Mouse (Mus musculus) layer of hippocampus, adult 2 months (tissue): ENCODE measurements around the gene Ppp4r3a. TPM values are rescaled to one million over a fixed set of nuclear protein-coding genes. Genes with fewer than 3 reads are reported as not detected.

Source experiments
- DNase-seq, 2 experiments: peaks; one replicate each; pipeline ENCODE4 v3.0.0; 2022; ENCODE audit warnings: low spot score in 2 of 2
- H3K27ac ChIP-seq: fragments of 200-600 bp; 2 replicates; pipeline ENCODE4 v1.8.1; 2022
- H3K4me3 ChIP-seq: fragments of 200-600 bp; 2 replicates; pipeline ENCODE4 v1.8.1; 2022; ENCODE audit warnings: mild to moderate bottlenecking
- CTCF ChIP-seq: fragments of 200-600 bp; conservative IDR thresholded peaks from 2 replicates; pipeline ENCODE4 v1.8.1; 2022; ENCODE audit warnings: antibody characterized with exemption, mild to moderate bottlenecking, moderate library complexity
- total RNA-seq, 2 experiments: library from RNA; stranded (reverse); gene quantifications; 2 replicates each; pipeline ENCODE4 v1.2.3; 2021

Ppp4r3a gene
- total RNA-seq, 2 experiments from 2014 or later, result 38.4 to 44.7 TPM

DNA sequence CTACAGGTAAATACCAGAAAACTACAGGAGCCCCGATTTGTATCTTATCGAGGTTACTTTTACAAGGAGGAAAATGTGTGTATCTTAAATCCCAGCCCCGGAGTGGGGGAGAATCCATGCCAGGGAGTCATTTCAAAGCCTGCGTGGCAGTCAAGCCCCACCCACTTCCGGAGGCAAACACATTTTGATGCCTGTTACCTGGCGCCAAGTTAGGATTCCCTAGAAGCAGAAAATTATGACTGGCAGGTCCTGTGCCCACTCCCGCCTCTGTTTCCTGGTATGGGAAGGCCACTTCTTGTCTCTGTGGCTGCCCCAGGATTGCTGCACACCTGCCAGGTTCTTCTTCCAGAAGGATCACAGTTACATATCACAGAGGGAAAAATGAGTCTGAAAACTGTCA is 57.0 kb downstream of the Ppp4r3a start:
- Histone ChIP-seq H3K27ac (peak overlapping the region; percentile 61; the same call in 1 of the 2 replicates), H3K4me3 (peak overlapping the region; percentile 69)
- TF ChIP-seq CTCF, result no peak
- no peak for DNase-seq

DNA sequence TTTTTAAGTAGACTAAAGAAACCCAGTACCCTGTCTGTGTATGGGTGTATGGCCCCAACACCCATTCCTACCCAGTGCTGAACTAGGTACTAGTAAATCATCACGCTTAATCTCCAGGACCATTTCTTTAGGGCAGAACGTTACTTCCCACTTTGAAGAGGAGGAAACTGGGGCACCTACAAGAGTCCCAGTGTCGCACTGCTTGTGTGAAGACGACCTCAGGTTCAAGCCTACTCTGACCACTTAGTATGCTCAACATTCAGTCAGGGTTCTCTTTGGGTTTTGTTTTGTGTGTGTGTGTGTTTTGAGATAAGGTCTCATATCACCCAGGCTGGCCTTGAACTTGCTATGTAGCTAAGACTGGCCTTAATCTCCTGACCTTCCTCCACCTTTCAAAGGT is 57.5 kb downstream of the Ppp4r3a start:
- no peak for TF ChIP-seq CTCF

DNA sequence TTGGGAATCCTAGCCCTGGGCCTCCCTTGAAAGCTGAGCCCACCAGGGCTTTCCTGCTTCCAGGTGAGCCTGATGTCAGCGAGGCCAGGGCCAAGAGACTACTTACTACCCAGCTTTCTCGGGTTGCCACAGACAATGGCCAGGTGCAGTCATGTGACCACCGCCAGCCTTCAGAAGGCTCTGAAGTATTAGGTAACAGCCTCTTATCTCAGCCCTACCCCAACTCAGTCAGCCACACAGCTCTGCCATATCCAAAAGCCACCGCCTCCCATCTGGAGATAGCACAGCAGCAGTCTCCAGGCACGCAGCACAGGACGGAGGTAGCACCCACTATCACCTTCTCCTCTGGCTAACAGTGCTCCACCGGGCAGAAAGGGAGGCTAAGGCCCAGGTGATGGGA is 58.1 kb downstream of the Ppp4r3a start:
- TF ChIP-seq CTCF, result no peak
- Histone ChIP-seq H3K4me3 (no peak overlapping the region), H3K27ac (peak overlapping the region; percentile 61; the same call in 1 of the 2 replicates)
- DNase-seq, result no peak

More for the DNA sequence above, 57.5 kb downstream of the Ppp4r3a start:
- DNase-seq, result no peak
- Histone ChIP-seq H3K4me3 (peak overlapping the region; percentile 69; the same call in 1 of the 2 replicates), H3K27ac (peak overlapping the region; percentile 61; the same call in 1 of the 2 replicates)

DNA sequence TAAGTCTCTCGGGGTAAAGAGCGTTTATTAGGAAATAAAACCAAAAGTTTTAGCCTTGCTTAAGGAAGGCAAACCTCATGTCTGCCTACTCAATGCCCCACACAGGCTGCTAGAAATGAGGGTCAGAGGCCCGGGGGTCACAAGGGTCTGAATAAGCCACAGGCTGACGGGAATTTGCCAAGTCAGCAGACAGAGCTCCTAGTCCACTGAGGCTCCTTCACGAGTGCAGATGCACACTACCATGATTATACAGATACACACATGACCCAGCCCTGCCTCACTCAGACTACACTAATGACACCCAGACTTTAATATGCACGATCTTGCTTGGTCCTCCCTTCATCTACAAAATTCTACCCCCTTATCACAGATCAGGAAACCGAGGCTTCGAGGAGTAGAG is 58.7 kb downstream of the Ppp4r3a start:
- Histone ChIP-seq H3K4me3 (no peak overlapping the region), H3K27ac (peak overlapping the region; percentile 61; the same call in 1 of the 2 replicates)
- DNase-seq, result no peak
- TF ChIP-seq CTCF, result no peak

DNA sequence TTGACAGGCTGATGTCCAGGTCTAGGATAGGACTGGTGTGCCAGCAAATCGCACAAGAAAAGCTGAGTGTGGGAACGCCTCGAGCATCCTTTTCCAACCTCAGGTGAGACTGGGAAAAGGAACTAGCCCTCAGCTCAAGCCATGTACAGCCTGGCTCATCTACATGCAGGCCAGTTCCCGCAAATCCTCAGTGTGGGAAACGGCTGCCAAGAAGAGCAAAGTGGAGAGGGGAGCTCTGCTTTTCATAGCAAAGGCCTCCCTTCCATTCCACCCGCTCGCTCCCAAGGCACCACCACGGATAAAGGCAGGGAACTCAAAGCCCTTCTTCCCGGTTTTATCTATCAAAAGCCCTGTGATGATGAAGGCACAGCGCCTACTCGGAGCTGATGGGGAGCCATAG is 60.4 kb downstream of the Ppp4r3a start:
- Histone ChIP-seq H3K27ac (peak overlapping the region; percentile 43; the same call in 1 of the 2 replicates), H3K4me3 (no peak overlapping the region)
- TF ChIP-seq CTCF, result no peak
- DNase-seq, result no peak

DNA sequence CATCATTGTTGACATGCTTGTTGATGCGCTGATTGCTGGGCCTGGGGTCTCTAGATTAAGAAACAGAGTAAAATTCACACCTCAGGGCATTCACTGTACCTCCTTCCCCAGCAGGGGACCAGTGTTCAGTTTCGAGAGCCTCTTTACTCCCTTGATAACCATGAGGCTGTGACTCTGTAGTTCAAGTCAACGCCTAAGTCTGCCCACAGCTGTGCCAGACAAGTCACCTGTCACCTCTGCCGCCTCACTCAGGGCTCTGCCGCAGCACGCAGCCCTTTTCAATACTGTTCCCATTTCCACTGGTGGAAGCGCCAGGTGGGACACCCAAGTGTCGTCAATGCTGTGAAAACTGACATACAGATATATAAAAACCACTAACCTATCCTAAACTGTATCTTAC is 61.1 kb downstream of the Ppp4r3a start:
- TF ChIP-seq CTCF, result no peak
- Histone ChIP-seq H3K27ac (no peak overlapping the region), H3K4me3 (no peak overlapping the region)
- no peak for DNase-seq

DNA sequence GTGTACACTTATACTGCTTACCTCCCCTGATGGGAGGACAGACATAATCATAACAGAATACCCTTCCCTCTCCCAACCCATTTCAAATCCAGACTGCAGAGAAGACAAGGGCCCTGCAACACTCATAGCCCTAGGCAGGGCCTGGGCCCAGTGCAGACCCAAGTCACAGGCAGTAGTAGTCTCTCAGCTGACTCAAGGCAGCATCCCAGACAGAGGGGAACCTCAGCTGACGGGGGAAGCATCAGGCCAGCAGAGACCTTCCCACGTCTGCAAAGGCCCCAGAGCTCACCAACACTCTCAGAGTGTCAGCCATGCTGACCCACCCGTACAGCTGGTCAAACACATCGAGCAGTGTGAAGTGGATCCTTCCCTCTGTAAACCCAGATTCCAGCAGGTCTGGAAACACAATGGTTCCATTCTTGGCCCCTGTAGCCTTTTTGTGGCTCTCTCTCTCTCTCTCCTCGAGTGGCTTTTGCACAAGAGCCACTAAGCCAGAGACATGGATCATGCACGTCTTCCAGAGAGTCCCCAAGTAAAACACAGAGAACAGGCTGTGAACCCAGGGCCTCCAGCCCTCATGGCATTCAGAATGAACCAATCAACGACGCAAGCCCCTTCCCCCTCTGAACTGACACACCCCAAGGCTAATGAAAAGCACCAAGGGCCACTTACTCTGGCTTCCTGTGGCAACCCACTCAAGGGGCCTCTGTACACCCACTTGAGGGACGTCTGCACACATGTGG is 61.8 kb downstream of the Ppp4r3a start:
- Histone ChIP-seq H3K4me3 (no peak overlapping the region), H3K27ac (0 out of 2 replicates have a peak overlapping the region, but pooled peaks have one; percentile 7)
- no peak for TF ChIP-seq CTCF
- DNase-seq, result no peak

DNA sequence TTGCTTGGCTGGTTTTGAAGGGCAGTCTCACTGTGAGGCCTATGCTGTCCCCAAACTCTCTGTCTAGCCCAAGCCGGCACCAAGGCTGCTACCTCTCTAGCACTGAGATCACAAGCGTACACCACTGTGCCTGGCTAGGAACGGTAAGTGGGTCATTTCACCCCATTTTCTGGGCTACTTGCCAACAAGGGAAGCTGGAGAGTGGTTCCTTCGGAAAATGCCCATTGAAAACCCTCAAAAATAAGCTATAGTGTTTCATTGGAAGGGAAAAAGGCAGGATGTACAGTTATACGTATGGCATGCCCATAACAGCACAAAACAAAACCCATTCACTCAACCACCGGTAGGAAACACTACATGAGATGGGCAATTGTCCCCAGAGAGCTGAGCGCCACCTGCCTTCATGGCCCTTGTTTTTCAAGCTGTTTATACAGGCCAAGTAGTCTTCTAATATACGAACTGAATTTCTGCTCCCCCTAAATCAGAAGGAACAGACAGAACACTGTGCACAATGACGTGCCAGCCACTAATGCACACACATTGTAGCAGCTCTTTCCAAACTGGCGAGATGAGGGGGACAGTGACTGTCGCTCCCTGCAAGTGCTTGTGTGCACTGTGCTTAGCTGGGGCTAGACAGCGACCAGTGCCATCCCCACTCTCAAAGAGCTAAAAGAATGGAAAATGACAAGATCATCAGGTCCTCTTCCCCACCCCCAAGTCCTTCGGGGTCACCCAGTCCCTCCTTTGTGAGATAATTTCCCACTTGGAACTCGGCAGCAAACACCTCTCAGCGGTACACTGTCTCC is 63.1 kb downstream of the Ppp4r3a start:
- H3K27ac ChIP-seq, result peak overlapping the region; percentile 28; the same call in 1 of the 2 replicates
- 0 out of 2 replicates have a peak, but pooled peaks have one; percentile 13 for TF ChIP-seq CTCF
- H3K4me3 ChIP-seq, result no peak overlapping the region
- no peak for DNase-seq

DNA sequence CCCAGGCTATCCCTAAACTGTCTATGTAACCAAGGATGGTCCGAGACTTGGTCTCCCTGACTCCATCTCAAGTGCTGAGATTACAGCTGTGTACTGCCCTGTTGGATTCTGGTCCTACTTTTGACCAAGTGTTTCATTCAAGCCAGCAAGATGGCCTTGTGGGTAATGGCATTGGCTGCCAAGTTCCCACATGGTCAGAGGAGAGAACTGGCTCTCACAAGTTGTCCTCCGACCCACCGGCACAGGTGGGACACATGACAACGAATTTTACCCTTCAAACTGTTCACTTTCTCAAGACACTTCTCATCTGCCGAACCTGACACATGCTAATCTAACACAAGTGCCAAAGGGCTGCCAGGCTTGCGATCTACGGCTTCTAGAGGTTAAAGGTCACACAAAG is 64.1 kb downstream of the Ppp4r3a start:
- Histone ChIP-seq H3K4me3 (no peak overlapping the region), H3K27ac (no peak overlapping the region)
- no peak for DNase-seq
- no peak for TF ChIP-seq CTCF

DNA sequence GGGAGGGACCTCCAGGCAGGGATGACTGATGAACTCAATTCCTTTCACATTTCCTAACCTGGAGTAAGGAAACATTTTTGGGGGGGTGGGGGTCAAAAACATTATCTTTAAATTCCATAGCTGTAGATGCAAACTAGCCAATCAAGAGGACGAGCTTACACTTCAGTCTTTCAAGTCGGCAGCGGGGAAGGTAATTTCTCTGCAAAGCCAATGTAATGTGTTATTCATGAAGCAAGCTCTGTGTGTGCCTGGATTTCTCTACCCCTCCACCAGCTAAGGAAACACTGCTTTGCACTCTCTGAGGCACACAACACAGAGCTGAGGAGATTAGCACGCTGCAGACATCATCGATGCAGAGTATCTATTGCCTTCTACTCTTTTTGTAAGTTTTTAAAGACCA is 64.5 kb downstream of the Ppp4r3a start:
- Histone ChIP-seq H3K27ac (no peak overlapping the region), H3K4me3 (no peak overlapping the region)
- DNase-seq, result no peak
- no peak for TF ChIP-seq CTCF

DNA sequence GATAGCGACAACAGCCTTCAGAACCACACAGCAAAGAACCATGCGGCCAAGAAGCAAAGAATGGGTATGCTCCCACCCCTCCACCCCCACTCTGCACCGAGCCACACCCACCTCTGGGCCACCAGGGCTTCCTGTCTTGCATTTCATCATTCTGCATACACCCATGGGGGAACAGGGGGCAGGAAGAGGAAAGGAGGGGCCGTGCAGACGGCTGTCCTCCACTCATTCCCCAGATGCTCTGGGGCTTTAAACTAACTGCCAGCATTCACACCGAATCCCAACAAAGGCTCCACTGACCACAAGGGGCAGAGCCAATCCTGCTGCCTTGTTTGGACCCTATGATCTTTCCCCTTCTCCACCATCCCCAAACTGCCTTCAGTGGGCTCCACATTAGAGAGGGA is 65.5 kb downstream of the Ppp4r3a start:
- 0 out of 2 replicates have a peak overlapping the region, but pooled peaks have one; percentile 10 for H3K27ac ChIP-seq
- H3K4me3 ChIP-seq, result no peak overlapping the region
- DNase-seq, result no peak
- peak; percentile 38 for TF ChIP-seq CTCF

DNA sequence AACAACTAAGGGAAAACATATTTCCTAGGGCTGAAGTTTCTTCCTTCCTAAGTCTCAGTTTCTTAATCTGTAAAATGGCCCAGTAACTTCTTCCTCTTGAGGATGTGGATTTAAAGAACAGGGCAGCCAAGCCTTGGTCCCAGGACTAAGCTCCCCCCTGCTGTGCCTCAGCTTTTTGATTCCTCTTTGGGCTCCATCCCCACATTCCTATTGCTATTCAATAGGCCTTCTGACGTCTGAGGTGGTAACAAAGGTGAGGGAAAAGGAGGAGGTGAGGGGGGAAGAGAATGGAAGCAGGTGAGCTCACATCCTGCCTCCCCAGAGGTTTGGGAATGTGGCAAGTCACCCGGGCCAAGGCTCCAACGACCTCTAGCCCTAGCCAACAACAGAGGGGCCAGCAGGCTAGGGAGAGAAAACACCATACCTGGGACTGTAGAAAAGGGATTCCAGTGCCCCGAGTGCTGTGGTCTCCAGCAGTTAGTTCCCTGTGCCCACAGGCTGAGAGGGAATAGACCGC is 67.0 kb downstream of the Ppp4r3a start:
- Histone ChIP-seq H3K27ac (no peak overlapping the region), H3K4me3 (no peak overlapping the region)
- no peak for TF ChIP-seq CTCF
- DNase-seq, result no peak

DNA sequence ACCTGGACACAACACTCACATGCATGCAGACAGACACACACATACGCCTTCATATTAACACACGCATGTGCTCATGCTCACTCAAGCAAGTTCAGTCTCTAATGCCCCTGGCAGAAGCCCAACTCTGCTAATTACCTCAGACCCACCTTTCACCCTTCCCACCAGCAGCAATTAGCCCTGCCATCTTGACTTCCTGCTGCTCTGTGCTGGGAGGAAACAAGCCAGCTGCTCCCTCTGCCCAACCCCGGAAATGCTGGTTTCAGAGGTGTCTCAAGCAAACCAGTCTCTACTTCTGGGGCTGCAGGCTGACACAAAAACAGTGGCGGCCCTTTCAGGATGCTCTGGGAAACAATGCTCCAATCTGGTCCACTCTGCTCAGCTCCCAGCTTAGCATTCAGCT is 67.6 kb downstream of the Ppp4r3a start:
- no peak for TF ChIP-seq CTCF
- DNase-seq, result no peak
- no peak overlapping the region for H3K4me3 ChIP-seq
- no peak overlapping the region for H3K27ac ChIP-seq

DNA sequence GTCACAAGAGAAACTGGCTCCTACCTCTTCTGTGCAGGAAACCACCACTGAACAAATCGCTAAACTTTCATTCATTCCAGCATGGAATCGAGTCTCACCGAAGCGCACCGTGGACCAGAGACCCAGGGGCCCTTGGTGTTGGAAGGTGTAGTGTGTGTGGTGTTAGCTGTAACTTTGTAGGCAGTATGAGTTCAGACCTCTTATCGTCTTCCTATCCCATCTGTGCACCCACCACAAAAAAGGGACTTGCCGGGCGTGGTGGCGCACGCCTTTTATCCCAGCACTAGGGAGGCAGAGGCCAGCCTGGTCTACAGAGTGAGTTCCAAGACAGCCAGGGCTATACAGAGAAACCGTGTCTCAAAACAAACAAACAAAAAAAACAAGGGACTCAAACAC is 68.3 kb downstream of the Ppp4r3a start:
- peak overlapping the region; percentile 32; the same call in 1 of the 2 replicates for H3K27ac ChIP-seq

More for the DNA sequence above, 68.3 kb downstream of the Ppp4r3a start:
- no peak for TF ChIP-seq CTCF
- no peak for DNase-seq
- H3K4me3 ChIP-seq, result no peak overlapping the region
